Mouse (Mus musculus) C2C12 (cell line): Measurements from ENCODE around the gene Gm20532.

Source experiments
- CEBPB ChIP-seq: IDR thresholded peaks from one replicate; pipeline ENCODE4 v1.6.1; 2011; ENCODE audit warnings: low read depth, mild to moderate bottlenecking, control low read depth, moderate library complexity
- CTCF ChIP-seq: IDR thresholded peaks from one replicate; pipeline ENCODE4 v1.5.1; 2011; ENCODE audit not compliant: control insufficient read depth, insufficient read depth, insufficient read length
- USF1 ChIP-seq: IDR thresholded peaks from one replicate; pipeline ENCODE4 v1.6.1; 2011; ENCODE audit warnings: low read depth, mild to moderate bottlenecking, control low read depth, moderate library complexity

- TF ChIP-seq CEBPB = no peak
- TF ChIP-seq CTCF = no peak
- TF ChIP-seq USF1 = no peak
Observed at GRCm38 (mm10) chr2:26543155-26543554, 43.3 kb upstream of the Gm20532 start.
